Mouse (Mus musculus) bone marrow macrophage, adult 2 months (primary cell): ENCODE measurements at regions not wholly inside any gene's neighbourhood (a gene's known extent, or its start where the extent isn't known, plus 50 kb on each side); places are given as distances from the start of the nearest gene placed in this dataset.
A peak's percentile ranks its signal among the peaks of the same experiment; 100 is the strongest.

Source experiments
- H3K27ac ChIP-seq: 2 replicates; pipeline ENCODE4 v1.5.1; 2012; ENCODE audit warnings: low read depth, low read length; ENCODE audit not compliant: insufficient read depth
- H3K4me1 ChIP-seq: 2 replicates; pipeline ENCODE4 v1.6.1; 2012; ENCODE audit warnings: low read length; ENCODE audit not compliant: control insufficient read depth, insufficient read depth
- H3K4me3 ChIP-seq: 2 replicates; pipeline ENCODE4 v1.5.1; 2012; ENCODE audit warnings: mild to moderate bottlenecking, low read length, moderate library complexity; ENCODE audit not compliant: insufficient read depth
- CTCF ChIP-seq: IDR thresholded peaks from 2 replicates; pipeline ENCODE4 v1.5.1; 2012; ENCODE audit warnings: low read depth, mild to moderate bottlenecking, low read length, moderate library complexity
- POLR2A ChIP-seq: IDR thresholded peaks from 2 replicates; pipeline ENCODE4 v1.6.1; 2012; ENCODE audit warnings: mild to moderate bottlenecking, low read depth, low read length, borderline replicate concordance

GRCm38 (mm10) chr1:57164443-57164842 lies 186.0 kb upstream of the Satb2 start:
- no peak overlapping the region for H3K27ac ChIP-seq
- no peaks in the 10 kb centered on the region for H3K4me1 ChIP-seq
- no peak overlapping the region for H3K4me3 ChIP-seq
- TF ChIP-seq POLR2A = no peak
- TF ChIP-seq CTCF = no peak

GRCm38 (mm10) chr1:57174289-57174890 lies 195.9 kb upstream of the Satb2 start:
- no peak for TF ChIP-seq POLR2A
- no peak for TF ChIP-seq CTCF

GRCm38 (mm10) chr1:57188796-57189319 lies 188.6 kb upstream of the 1700066M21Rik start:
- Histone ChIP-seq H3K4me3 (no peak overlapping the region), H3K27ac (no peak overlapping the region), H3K4me1 (no peaks in the 10 kb centered on the region)
- no peak for TF ChIP-seq CTCF
- TF ChIP-seq POLR2A = no peak

More at GRCm38 (mm10) chr1:57174289-57174890, 195.9 kb upstream of the Satb2 start:
- H3K27ac ChIP-seq = no peak overlapping the region
- no peaks in the 10 kb centered on the region for H3K4me1 ChIP-seq
- H3K4me3 ChIP-seq = no peak overlapping the region

- TF ChIP-seq CTCF (no peak), POLR2A (no peak)
- Histone ChIP-seq H3K4me1 (no peaks in the 10 kb centered on the region), H3K4me3 (no peak overlapping the region)
These were observed 176.1 kb upstream of the 1700066M21Rik start for GRCm38 (mm10) chr1:57201274-57201673.

GRCm38 (mm10) chr1:57204331-57204730 lies 173.1 kb upstream of the 1700066M21Rik start:
- H3K4me3 ChIP-seq = no peak overlapping the region
- H3K4me1 ChIP-seq = no peaks in the 10 kb centered on the region
- no peak for TF ChIP-seq POLR2A
- no peak for TF ChIP-seq CTCF
- no peak overlapping the region for H3K27ac ChIP-seq

More at GRCm38 (mm10) chr1:57201274-57201673, 176.1 kb upstream of the 1700066M21Rik start:
- no peak overlapping the region for H3K27ac ChIP-seq

GRCm38 (mm10) chr1:57205198-57205987 lies 172.0 kb upstream of the 1700066M21Rik start:
- Histone ChIP-seq H3K27ac (no peak overlapping the region), H3K4me3 (no peak overlapping the region), H3K4me1 (no peaks in the 10 kb centered on the region)
- TF ChIP-seq CTCF = peak; percentile 80
- no peak for TF ChIP-seq POLR2A

- Histone ChIP-seq H3K4me1 (no peaks in the 10 kb centered on the region), H3K27ac (no peak overlapping the region), H3K4me3 (no peak overlapping the region)
- TF ChIP-seq CTCF = no peak
- no peak for TF ChIP-seq POLR2A
These were observed 170.9 kb upstream of the 1700066M21Rik start for GRCm38 (mm10) chr1:57206496-57206895.

GRCm38 (mm10) chr1:57206944-57207343 lies 170.5 kb upstream of the 1700066M21Rik start:
- Histone ChIP-seq H3K27ac (no peak overlapping the region), H3K4me3 (no peak overlapping the region), H3K4me1 (no peaks in the 10 kb centered on the region)
- TF ChIP-seq POLR2A = no peak
- no peak for TF ChIP-seq CTCF

GRCm38 (mm10) chr1:57208415-57208814 lies 169.0 kb upstream of the 1700066M21Rik start:
- Histone ChIP-seq H3K4me1 (no peaks in the 10 kb centered on the region), H3K4me3 (no peak overlapping the region), H3K27ac (no peak overlapping the region)
- TF ChIP-seq POLR2A = no peak
- no peak for TF ChIP-seq CTCF

GRCm38 (mm10) chr1:57209281-57209680 lies 168.1 kb upstream of the 1700066M21Rik start:
- no peaks in the 10 kb centered on the region for H3K4me1 ChIP-seq
- TF ChIP-seq CTCF (no peak), POLR2A (no peak)
- no peak overlapping the region for H3K4me3 ChIP-seq
- no peak overlapping the region for H3K27ac ChIP-seq
